Mouse (Mus musculus) urinary bladder, postnatal 0 days (tissue): ENCODE measurements around the gene Fam227a. TPM values are rescaled to one million over a fixed set of nuclear protein-coding genes. Genes with fewer than 3 reads are reported as not detected.

Experiments
- microRNA-seq: library from miRNA; unstranded; fragments of <30 nt; microRNA quantifications from one replicate; pipeline ENCODE4, GENCODE M21; 2016
- polyA plus RNA-seq: library from polyadenylated mRNA; unstranded; fragments of >200 nt; fragmentation: Nextera tagmentation; extraction: Ambion mirVana; gene quantifications from 2 replicates; pipeline ENCODE4 v1.2.1, GENCODE M21; 2015

Gene Fam227a
- 0.33 and 0.59 TPM in 2 replicates for polyA plus RNA-seq

GRCm38 (mm10) chr15:79658531-79659375 is at the start of gene Fam227a, which contains the start of gene Cby1:
Gene Fam227a (minus strand): TSS chr15:79658956.
Gene Cby1 (plus strand): TSS chr15:79659199.

GRCm38 (mm10) chr15:79690426-79691022 is 31.8 kb upstream of the Fam227a start, which contains the start of gene Gtpbp1:
Gene Gtpbp1 (plus strand): TSS chr15:79690845.

GRCm38 (mm10) chr15:79687646-79688267 is 29.0 kb upstream of the Fam227a start, which contains the start of gene Josd1:
Gene Josd1 (minus strand): TSS chr15:79687919.

GRCm38 (mm10) chr15:79670249-79670971 is 11.7 kb upstream of the Fam227a start, which contains the start of gene Tomm22:
Gene Tomm22 (plus strand): TSS chr15:79670861.

GRCm38 (mm10) chr15:79604990-79605665 is 53.6 kb downstream of the Fam227a start, which contains the start of gene Dmc1:
Gene Dmc1 (minus strand): TSS chr15:79605109.

Small RNA genes within 50 kb of the gene (microRNA-seq; reads per million reads assigned to microRNA genes)
- gene Gm27903, result not detected

Other genes starting within 250 kb of the Fam227a start
- gene Csnk1e, start 203.4 kb downstream of the Fam227a start, polyA plus RNA-seq, result 41.8 and 51.8 TPM in 2 replicates
- 0.07 TPM in 1 of 2 replicates, not detected in the other for gene Kcnj4, start 153.7 kb downstream of the Fam227a start, polyA plus RNA-seq
- gene Kdelr3, start 142.5 kb downstream of the Fam227a start, polyA plus RNA-seq, result 141 and 162 TPM in 2 replicates
- gene Ddx17, start 112.2 kb downstream of the Fam227a start, polyA plus RNA-seq, result 18.3 and 22.5 TPM in 2 replicates
- gene Dmc1, start 53.8 kb downstream of the Fam227a start, polyA plus RNA-seq, result 2.2 and 2.4 TPM in 2 replicates
- gene Cby1, start 243 bp upstream of the Fam227a start, polyA plus RNA-seq, result 25.8 and 26.8 TPM in 2 replicates
- 165 and 179 TPM in 2 replicates for gene Tomm22, start 11.9 kb upstream of the Fam227a start, polyA plus RNA-seq
- 13.3 and 13.7 TPM in 2 replicates for gene Josd1, start 29.0 kb upstream of the Fam227a start, polyA plus RNA-seq
- gene Gtpbp1, start 31.9 kb upstream of the Fam227a start, polyA plus RNA-seq, result 19.3 and 20.0 TPM in 2 replicates
- 5.7 and 6.0 TPM in 2 replicates for gene Sun2, start 83.6 kb upstream of the Fam227a start, polyA plus RNA-seq
- 37.7 and 38.3 TPM in 2 replicates for gene Dnal4, start 118.9 kb upstream of the Fam227a start, polyA plus RNA-seq
- gene Nptxr, start 145.8 kb upstream of the Fam227a start, polyA plus RNA-seq, result 3.2 and 3.3 TPM in 2 replicates
- 0.22 and 0.82 TPM in 2 replicates for gene Npcd, start 175.3 kb upstream of the Fam227a start, polyA plus RNA-seq
- gene Cbx6, start 175.7 kb upstream of the Fam227a start, polyA plus RNA-seq, result 43.3 and 46.2 TPM in 2 replicates
- gene Apobec3, start 232.7 kb upstream of the Fam227a start, polyA plus RNA-seq, result 15.2 and 15.6 TPM in 2 replicates